Mouse (Mus musculus) myocyte (in vitro differentiated cells): ENCODE data around the gene Nab2. TPM values are rescaled to one million over a fixed set of nuclear protein-coding genes. Genes with fewer than 3 reads are reported as not detected.
A peak's percentile ranks its signal among the peaks of the same experiment; 100 is the strongest.

Experiments used
- H3K27me3 ChIP-seq: one replicate; pipeline ENCODE4 v1.6.1; 2011; ENCODE audit not compliant: control insufficient read depth, insufficient read depth, insufficient read length
- H3K36me3 ChIP-seq: one replicate; pipeline ENCODE4 v1.6.1; 2011; ENCODE audit not compliant: control insufficient read depth, insufficient read depth
- H3K4me2 ChIP-seq: one replicate; pipeline ENCODE4 v1.6.1; 2011; ENCODE audit warnings: low read depth, control low read depth
- H3K4me3 ChIP-seq: one replicate; pipeline ENCODE4 v1.5.1; 2011; ENCODE audit warnings: mild to moderate bottlenecking, control low read depth, moderate library complexity
- H3K79me2 ChIP-seq: one replicate; pipeline ENCODE4 v1.6.1; 2011; ENCODE audit not compliant: control insufficient read depth, insufficient read depth
- H3ac ChIP-seq: one replicate; pipeline ENCODE4 v1.6.1; 2011; ENCODE audit not compliant: control insufficient read depth, insufficient read length
- CEBPB ChIP-seq: IDR thresholded peaks from 2 replicates; pipeline ENCODE4 v1.6.1; 2011; ENCODE audit warnings: mild to moderate bottlenecking, moderate library complexity; ENCODE audit not compliant: poor library complexity, insufficient read depth, severe bottlenecking
- E2F4 ChIP-seq: IDR thresholded peaks from one replicate; pipeline ENCODE4 v1.6.1; 2011; ENCODE audit warnings: mild to moderate bottlenecking, control low read depth, moderate library complexity; ENCODE audit not compliant: insufficient read depth
- MAX ChIP-seq: IDR thresholded peaks from one replicate; pipeline ENCODE4 v1.6.1; 2011; ENCODE audit warnings: low read depth, mild to moderate bottlenecking, control low read depth
- MYOD1 ChIP-seq, 3 experiments: IDR thresholded peaks; one replicate each; pipeline ENCODE4 v1.6.1; 2011; ENCODE audit warnings: control low read depth in 2 of 3, low read depth in 2 of 3, mild to moderate bottlenecking in 2 of 3, moderate library complexity in 1 of 3; ENCODE audit not compliant: insufficient read length in 2 of 3, control insufficient read depth in 1 of 3
- MYOG ChIP-seq, 3 experiments: IDR thresholded peaks; one replicate each; pipeline ENCODE4 v1.6.1; 2011; ENCODE audit warnings: control low read depth in 2 of 3, low read depth in 2 of 3, mild to moderate bottlenecking in 2 of 3; ENCODE audit not compliant: insufficient read length in 2 of 3, control insufficient read depth in 1 of 3, insufficient read depth in 1 of 3
- POLR2A ChIP-seq: IDR thresholded peaks from one replicate; pipeline ENCODE4 v1.6.1; 2011; ENCODE audit warnings: low read depth, mild to moderate bottlenecking, control low read depth, moderate library complexity; ENCODE audit not compliant: insufficient read length
- POLR2AphosphoS2 ChIP-seq: IDR thresholded peaks from one replicate; pipeline ENCODE4 v1.6.1; 2011; ENCODE audit warnings: low read depth, control low read depth; ENCODE audit not compliant: insufficient read length
- REST ChIP-seq: IDR thresholded peaks from one replicate; pipeline ENCODE4 v1.6.1; 2011; ENCODE audit warnings: mild to moderate bottlenecking, control low read depth, moderate library complexity; ENCODE audit not compliant: insufficient read depth, insufficient read length
- SRF ChIP-seq: IDR thresholded peaks from one replicate; pipeline ENCODE4 v1.6.1; 2011; ENCODE audit warnings: low read depth; ENCODE audit not compliant: control insufficient read depth, insufficient read length
- TCF12 ChIP-seq: IDR thresholded peaks from one replicate; pipeline ENCODE4 v1.6.1; 2011; ENCODE audit warnings: mild to moderate bottlenecking, control low read depth; ENCODE audit not compliant: poor library complexity, insufficient read depth, severe bottlenecking
- TCF3 ChIP-seq: IDR thresholded peaks from one replicate; pipeline ENCODE4 v1.6.1; 2011; ENCODE audit warnings: low read depth, control low read depth; ENCODE audit not compliant: insufficient read length
- USF1 ChIP-seq: IDR thresholded peaks from one replicate; pipeline ENCODE4 v1.6.1; 2011; ENCODE audit warnings: low read depth, mild to moderate bottlenecking, control low read depth, moderate library complexity
- polyA plus RNA-seq: library from polyadenylated mRNA; unstranded; fragments of >200 nt; fragmentation: generic; extraction: Trizol; gene quantifications from one replicate; pipeline ENCODE4 v1.2.1, GENCODE M21; 2012; ENCODE audit warnings: missing spikeins

The Nab2 gene
- polyA plus RNA-seq = 68.7 TPM

DNA sequence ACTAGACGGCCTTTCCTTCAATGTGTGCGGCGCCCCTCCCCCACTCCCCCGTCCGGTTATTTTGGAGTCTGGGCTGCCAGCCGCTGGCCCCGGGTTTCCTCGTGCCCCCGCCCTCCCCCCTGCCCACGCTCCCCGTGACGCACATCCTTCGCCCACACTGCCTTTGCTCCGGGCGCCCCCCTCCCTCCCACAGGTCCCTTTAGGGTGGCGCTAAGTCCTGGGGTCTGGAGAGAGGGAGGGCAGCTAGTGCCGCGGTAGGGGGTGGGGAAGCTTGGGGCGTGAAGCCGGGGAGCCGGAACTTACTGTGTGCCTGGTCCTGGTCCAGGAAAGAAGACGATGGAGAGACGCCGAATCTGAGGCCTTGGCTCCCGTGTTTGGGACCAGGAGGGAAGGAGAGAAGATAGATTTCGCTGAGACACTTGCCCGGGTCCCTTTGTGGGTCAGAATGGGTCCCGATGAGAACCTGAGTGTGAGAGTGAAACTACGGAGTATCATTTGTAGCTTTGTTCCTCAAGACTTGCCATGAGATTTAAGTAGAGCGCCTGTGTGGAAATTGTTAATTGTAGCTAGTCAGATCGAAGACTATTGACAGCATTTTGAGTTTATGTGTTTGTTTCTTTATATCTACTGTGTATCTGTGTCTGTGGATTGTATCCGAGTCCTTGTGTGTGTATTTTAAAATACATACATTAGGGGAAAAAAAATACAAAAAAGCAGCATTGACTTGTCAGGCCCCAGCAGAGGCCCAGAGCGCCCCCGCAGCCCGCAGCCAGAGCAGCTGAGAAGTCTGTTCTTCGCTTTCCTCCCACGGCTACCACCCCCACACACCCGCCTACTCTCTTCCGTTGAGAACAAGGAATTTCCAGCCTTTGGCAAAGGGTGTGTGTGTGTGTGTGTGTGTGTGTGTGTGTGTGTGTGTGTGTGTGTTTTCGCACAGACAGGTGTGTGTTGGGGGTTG lies at the start of gene Nab2:
Gene Nab2 (minus strand): TSS at position 476 of the 958 bp plus-strand sequence.
- Histone ChIP-seq H3K4me2 (peak within 1 kb of the TSS; percentile 90), H3K27me3 (no peaks in the 10 kb centered on the region), H3K36me3 (peaks cover 5% of the 10 kb centered on the region), H3K79me2 (peaks cover 29% of the 10 kb centered on the region), H3ac (peak within 1 kb of the TSS; percentile 72), H3K4me3 (peak within 1 kb of the TSS; percentile 98)
- TF ChIP-seq TCF12 = no peak
- TF ChIP-seq MAX = no peak
- TF ChIP-seq USF1 = no peak
- peak in 2 of 3 experiments; percentile 42 to 54 for TF ChIP-seq MYOD1 (IDR thresholded peaks at IDR 0.05; ENCODE audit: control insufficient read depth in 1 of 3, insufficient read length in 2 of 3, low read depth in 2 of 3)
- no peak for TF ChIP-seq E2F4
- TF ChIP-seq TCF3 = no peak
- TF ChIP-seq SRF = peak; percentile 4
- no peak for TF ChIP-seq REST
- TF ChIP-seq MYOG (IDR thresholded peaks at IDR 0.05; ENCODE audit: control insufficient read depth in 1 of 3, insufficient read depth in 1 of 3, insufficient read length in 2 of 3, low read depth in 2 of 3) = peak; percentile 12 to 75 (median 33)
- TF ChIP-seq POLR2A = peak; percentile 64
- TF ChIP-seq CEBPB = no peak
- TF ChIP-seq POLR2AphosphoS2 = peak; percentile 69

GRCm38 (mm10) chr10:127712736-127713135 lies 44.4 kb upstream of the Nab2 start:
- Histone ChIP-seq H3K4me3 (no peak overlapping the region), H3K4me2 (no peak overlapping the region), H3ac (no peak overlapping the region), H3K27me3 (no peaks in the 10 kb centered on the region), H3K79me2 (no peaks in the 10 kb centered on the region), H3K36me3 (no peaks in the 10 kb centered on the region)
- no peak for TF ChIP-seq SRF
- no peak for TF ChIP-seq POLR2A
- TF ChIP-seq MAX = no peak
- TF ChIP-seq MYOD1 (IDR thresholded peaks at IDR 0.05; ENCODE audit: control insufficient read depth in 1 of 3, insufficient read length in 2 of 3, low read depth in 2 of 3) = no peak
- TF ChIP-seq E2F4 = no peak
- TF ChIP-seq MYOG (IDR thresholded peaks at IDR 0.05; ENCODE audit: control insufficient read depth in 1 of 3, insufficient read depth in 1 of 3, insufficient read length in 2 of 3, low read depth in 2 of 3) = no peak
- TF ChIP-seq CEBPB = no peak
- no peak for TF ChIP-seq USF1
- TF ChIP-seq REST = no peak
- no peak for TF ChIP-seq TCF3
- TF ChIP-seq POLR2AphosphoS2 = no peak
- no peak for TF ChIP-seq TCF12

- Histone ChIP-seq H3K79me2 (no peaks in the 10 kb centered on the region), H3K36me3 (no peaks in the 10 kb centered on the region), H3K27me3 (no peaks in the 10 kb centered on the region), H3ac (no peak overlapping the region), H3K4me2 (no peak overlapping the region), H3K4me3 (no peak overlapping the region)
- TF ChIP-seq CEBPB (no peak), E2F4 (no peak), MAX (no peak), MYOD1 (IDR thresholded peaks at IDR 0.05; ENCODE audit: control insufficient read depth in 1 of 3, insufficient read length in 2 of 3, low read depth in 2 of 3) (no peak), POLR2AphosphoS2 (no peak), USF1 (no peak), MYOG (IDR thresholded peaks at IDR 0.05; ENCODE audit: control insufficient read depth in 1 of 3, insufficient read depth in 1 of 3, insufficient read length in 2 of 3, low read depth in 2 of 3) (no peak), REST (no peak), POLR2A (no peak), SRF (no peak), TCF12 (no peak), TCF3 (no peak)
Observed at GRCm38 (mm10) chr10:127710331-127710730, 42.0 kb upstream of the Nab2 start.

GRCm38 (mm10) chr10:127708850-127709370 lies 40.5 kb upstream of the Nab2 start:
- Histone ChIP-seq H3K4me3 (no peak overlapping the region), H3K79me2 (no peaks in the 10 kb centered on the region), H3K4me2 (no peak overlapping the region), H3K36me3 (no peaks in the 10 kb centered on the region), H3K27me3 (no peaks in the 10 kb centered on the region), H3ac (no peak overlapping the region)
- TF ChIP-seq SRF = no peak
- TF ChIP-seq MYOD1 (IDR thresholded peaks at IDR 0.05; ENCODE audit: control insufficient read depth in 1 of 3, insufficient read length in 2 of 3, low read depth in 2 of 3) = no peak
- no peak for TF ChIP-seq MAX
- no peak for TF ChIP-seq POLR2AphosphoS2
- TF ChIP-seq POLR2A = no peak
- no peak for TF ChIP-seq MYOG (IDR thresholded peaks at IDR 0.05; ENCODE audit: control insufficient read depth in 1 of 3, insufficient read depth in 1 of 3, insufficient read length in 2 of 3, low read depth in 2 of 3)
- no peak for TF ChIP-seq REST
- no peak for TF ChIP-seq TCF12
- TF ChIP-seq CEBPB = no peak
- TF ChIP-seq USF1 = no peak
- TF ChIP-seq TCF3 = no peak
- TF ChIP-seq E2F4 = no peak
